In the genomic region with DNA sequence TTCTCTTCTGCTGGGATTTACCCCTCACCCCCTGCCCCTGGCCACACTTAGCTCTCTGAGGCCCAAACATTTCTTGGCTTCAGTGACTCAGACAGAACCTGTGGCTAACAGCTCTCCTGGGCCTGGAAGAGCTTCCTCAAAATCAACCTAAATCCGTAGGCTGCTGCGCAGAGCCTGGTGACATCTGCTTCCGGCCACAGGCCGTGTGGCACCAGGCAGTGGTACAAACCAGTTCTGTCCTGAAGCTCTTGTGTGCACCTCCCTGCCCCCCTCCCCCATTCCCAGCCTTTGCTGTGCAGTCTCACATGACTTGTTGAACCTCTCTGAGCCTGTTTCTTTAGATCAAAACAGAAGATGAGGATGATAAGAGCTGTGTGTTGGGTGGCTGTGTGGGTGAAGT, we compare ENCODE assay signal across 1 mouse cellular context.
TF ChIP-seq lines count a peak whose summit lies in the region.

No protein-coding gene starts in this region.

TF ChIP-seq in MEL, 35 proteins besides CTCF, POLR2A, EP300 and RAD21 (continued from another document):
- TF ChIP-seq E2F4 (IDR thresholded peaks at IDR 0.05; ENCODE audit: borderline replicate concordance, low read depth, low read length) (no peak), ETS1 (IDR thresholded peaks at IDR 0.05; ENCODE audit: low read depth, low read length) (peak; percentile 93), MYB (IDR thresholded peaks at IDR 0.05; ENCODE audit: low read depth, low read length) (no peak), NRF1 (IDR thresholded peaks at IDR 0.05; ENCODE audit: insufficient read depth, low read depth, low read length, poor library complexity, severe bottlenecking) (peak; percentile 62; the same call in 1 of the 2 replicates), MXI1 (IDR thresholded peaks at IDR 0.05; ENCODE audit: low read depth, low read length) (peak; percentile 84), MAZ (IDR thresholded peaks at IDR 0.05; ENCODE audit: low read depth, low read length) (peak; percentile 53; the same call in 1 of the 2 replicates), TBP (IDR thresholded peaks at IDR 0.05; ENCODE audit: low read depth, low read length) (no peak; the same call in 1 of the 2 replicates), CHD2 (IDR thresholded peaks at IDR 0.05; ENCODE audit: low read length) (peak; percentile 38; the same call in 1 of the 2 replicates), USF1 (IDR thresholded peaks at IDR 0.05; ENCODE audit: low read depth, low read length) (peak; percentile 66), SMC3 (IDR thresholded peaks at IDR 0.05; ENCODE audit: low read depth, low read length) (no peak), POLR2AphosphoS2 (IDR thresholded peaks at IDR 0.05; ENCODE audit: low read length) (no peak), JUND (IDR thresholded peaks at IDR 0.05; ENCODE audit: low read depth, low read length) (no peak), MAX (IDR thresholded peaks at IDR 0.05; ENCODE audit: low read length) (peak; percentile 73; the same call in 1 of the 2 replicates), ZNF384 (IDR thresholded peaks at IDR 0.05; ENCODE audit: low read depth, low read length) (no peak), TCF12 (IDR thresholded peaks at IDR 0.05; ENCODE audit: low read depth, low read length) (peak; percentile 73)
TF ChIP-seq in MEL: peak in this region for 16.
